Mouse (Mus musculus) adrenal gland, postnatal 10 days (tissue): ENCODE data around the gene Zfp777. TPM values are rescaled to one million over a fixed set of nuclear protein-coding genes. Genes with fewer than 3 reads are reported as not detected.
A peak's percentile ranks its signal among the peaks of the same experiment; 100 is the strongest.

Experiments
- DNase-seq: peaks from one replicate; pipeline ENCODE4 v3.0.0; 2021; ENCODE audit warnings: mixed read lengths
- microRNA-seq: library from miRNA; unstranded; fragments of <30 nt; microRNA quantifications from one replicate; pipeline ENCODE4 v1.2.0, GENCODE M21; 2021
- total RNA-seq, 2 experiments: library from RNA; stranded (reverse); gene quantifications; 2 replicates each; pipeline ENCODE4 v1.2.3; 2021

Zfp777 gene
- total RNA-seq, 2 experiments from 2014 or later: 25.2 to 33.8 TPM

DNA sequence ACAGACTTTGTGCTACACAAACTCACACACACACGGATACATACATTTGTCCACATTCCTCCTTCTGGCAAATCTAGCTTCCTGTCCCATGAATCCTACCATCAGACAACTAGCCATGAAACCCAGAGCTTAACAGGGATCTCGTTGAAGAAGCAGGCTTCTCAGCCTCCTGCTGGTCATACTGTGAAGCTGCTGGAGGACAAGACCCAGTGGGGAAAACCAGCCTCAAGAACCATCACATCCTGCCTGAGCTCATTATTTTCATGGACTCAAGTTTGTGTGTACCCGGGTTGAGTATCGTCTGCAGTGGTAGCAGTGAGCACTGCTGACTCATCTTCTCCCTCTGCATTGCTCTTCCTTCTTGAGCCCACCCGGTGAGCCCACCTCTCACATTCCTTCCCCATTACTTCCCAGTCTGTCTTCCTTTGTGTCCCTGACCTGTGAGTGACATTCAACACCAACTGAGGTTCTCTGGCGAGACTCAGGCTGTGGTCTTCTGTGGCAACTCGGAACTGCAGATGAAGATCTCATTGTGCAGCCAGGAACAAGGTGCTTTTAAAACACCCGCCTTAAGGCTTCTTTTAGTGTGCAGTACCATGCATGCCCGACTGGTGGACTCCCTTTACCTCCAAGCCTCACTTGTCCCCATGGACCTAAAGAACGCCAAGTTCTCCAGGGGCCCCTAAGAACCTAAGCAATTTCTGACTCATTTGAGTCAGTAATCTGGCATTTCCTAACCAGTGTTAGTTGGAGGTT, 22.6 kb downstream of the Zfp777 start:
- no peak for DNase-seq

DNA sequence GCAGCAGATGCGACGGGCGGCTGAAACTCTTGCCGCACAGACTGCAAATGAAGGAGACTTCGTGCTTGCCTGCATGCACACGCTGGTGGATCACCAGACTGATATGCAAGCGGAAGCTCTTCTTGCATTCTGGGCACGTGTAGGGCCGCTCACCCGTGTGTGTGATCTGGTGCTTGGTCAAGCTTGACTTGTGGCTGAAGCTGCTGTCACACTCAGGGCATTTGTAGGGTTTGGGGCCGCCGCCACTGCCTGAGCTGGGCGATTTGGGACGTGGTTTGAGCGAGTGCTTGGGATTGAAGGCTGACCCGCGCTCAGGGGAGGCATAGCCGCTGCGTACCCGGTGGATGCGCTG, 23.7 kb downstream of the Zfp777 start:
- DNase-seq: no peak

DNA sequence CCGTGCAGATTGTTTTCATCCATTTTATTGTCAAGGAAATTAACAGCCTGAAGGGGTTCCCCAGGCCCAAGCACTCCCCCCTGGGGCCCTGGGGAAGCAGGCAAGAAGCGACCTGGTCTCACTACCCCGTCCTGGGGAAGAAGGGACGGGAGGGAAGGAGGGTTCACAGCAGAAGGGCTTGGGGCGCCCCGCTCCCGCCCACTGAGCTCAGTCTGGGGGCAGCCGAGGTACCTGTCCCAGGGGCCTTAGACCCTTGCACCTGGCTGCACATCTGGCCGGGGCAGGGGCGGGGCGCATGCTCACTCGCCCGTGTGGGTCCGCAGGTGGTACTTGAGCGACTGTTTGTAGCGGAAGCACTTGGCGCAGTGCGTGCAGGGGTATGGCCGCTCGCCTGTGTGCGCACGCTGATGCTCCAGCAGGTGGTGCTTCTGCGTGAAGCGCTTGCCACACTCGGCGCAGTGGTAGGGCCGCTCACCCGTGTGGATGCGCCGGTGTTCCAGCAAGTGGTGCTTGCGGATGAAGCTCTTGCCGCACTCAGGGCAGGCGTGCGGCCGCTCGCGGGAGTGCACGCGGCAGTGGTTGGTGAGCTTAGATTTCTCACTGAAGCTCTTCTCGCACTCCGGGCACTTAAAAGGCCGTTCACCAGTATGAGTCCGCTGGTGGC, 24.2 kb downstream of the Zfp777 start:
- DNase-seq: no peak

DNA sequence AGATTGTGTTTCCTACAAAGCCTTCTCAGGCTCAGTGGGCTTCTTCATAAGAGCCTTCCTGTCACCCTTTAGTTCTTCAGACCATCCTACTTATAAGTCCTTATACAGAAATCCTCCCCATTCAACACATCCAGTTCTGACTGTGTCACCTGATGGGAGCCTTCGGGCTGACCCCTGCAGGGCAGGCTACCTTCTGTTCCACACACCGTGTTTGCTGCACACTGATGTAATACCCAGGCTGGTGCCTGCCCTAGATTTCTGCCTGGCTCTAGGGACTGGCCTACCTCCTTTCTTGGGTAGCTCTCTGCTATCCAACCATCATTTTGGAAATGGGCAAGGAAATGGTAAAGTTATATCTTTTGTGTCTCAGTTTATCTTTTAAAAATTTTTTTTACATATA, 26.0 kb downstream of the Zfp777 start:
- DNase-seq: no peak

DNA sequence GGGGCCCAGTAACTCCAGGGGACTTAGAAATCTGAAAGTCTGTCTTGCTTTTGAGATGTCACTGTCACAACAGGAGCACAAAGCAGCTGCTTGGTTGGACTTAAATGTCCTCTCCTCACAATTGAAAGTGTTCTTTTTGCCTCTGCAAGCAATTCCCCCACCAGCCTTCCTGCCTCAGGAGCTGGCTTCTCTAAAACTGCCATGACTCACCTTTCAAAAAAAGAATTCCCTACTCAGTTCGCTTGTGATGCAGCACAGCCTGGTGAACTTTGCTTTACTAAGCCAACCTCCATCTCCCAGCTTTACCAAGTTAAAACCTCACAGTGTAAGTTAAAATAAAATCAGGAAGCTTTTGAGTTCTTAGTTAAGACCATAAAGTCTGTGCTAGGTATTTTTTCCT, 27.0 kb downstream of the Zfp777 start:
- DNase-seq: no peak

DNA sequence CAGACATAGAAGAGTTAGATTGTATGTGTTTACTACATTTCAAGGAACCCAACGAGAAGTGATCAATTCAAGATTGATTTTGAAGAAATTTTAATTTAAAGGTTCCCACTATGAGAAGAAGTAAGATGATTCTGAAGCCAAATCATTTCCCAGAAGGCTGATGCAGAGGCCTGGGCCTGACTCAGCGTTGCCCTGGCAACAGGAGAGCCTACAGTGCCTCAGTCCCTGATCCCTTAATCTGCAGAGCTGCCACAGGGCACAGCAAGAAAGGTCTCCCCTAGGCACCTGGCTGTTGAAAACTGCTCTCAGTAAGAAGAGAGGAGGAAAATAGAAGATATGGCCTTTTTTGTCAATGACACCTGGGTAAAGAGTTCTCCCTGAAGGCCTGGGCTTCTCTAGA, 28.7 kb downstream of the Zfp777 start:
- peak; percentile 51 for DNase-seq

DNA sequence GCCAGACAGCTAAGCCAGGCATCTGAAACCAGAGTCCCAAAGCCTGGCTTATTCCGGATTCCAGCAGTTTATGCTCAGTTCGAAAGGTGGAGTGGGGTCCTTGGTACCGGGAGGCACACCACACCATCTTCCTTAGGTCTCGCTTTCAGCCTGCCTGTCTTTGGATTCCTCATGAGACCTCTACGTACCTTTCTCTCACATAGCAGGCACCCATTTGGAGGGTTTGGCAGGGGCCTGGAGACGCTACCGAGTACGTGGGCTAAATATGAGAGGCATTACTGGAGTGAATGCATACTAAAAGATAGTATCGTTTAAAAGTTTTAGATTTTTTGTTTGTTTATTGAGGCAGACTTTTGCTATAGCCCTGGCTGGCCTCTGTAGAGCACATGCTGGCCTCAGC, 31.9 kb downstream of the Zfp777 start:
- DNase-seq: no peak

DNA sequence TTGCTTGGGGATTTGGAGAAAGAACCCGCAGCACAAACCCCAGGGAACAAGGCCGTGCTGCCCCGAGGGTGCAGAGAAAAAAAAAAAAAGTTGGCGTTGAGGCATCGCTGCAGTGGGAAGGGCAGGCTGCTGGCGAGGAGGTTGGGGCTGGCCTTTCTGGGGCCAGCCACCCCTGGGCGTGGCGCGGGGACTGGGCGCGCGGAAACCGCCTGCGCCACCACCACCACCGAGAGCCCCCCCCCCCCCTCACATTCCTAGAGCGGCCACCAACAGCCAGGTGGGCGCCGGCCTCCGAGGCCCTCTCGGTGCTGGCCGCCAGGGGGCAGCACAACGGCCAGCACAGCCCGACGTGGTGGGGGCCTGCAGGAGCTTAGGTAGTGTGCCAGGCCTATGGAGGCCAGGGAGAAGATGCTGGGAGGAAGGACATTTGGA, 32.6 kb downstream of the Zfp777 start:
- peak; percentile 83 for DNase-seq

DNA sequence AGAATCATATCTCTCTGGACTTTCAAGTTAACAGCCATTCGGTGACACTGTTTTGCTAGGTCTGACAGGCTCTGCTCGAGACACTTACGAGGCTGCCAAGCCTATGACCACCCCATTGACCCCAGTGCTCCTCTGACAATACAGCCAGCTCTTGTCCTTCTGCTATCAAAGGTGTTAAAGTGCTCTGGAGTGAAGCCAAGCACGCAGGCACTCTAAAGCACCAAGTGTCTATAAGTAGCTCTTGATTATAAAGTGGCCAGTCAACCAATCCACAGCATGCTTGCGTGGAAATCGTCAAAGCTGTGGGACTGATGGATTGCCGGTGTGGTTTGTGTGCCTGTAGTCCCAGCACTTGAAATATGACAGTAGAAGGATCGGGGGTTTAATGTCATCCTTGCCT, 38.0 kb downstream of the Zfp777 start:
- DNase-seq: no peak

DNA sequence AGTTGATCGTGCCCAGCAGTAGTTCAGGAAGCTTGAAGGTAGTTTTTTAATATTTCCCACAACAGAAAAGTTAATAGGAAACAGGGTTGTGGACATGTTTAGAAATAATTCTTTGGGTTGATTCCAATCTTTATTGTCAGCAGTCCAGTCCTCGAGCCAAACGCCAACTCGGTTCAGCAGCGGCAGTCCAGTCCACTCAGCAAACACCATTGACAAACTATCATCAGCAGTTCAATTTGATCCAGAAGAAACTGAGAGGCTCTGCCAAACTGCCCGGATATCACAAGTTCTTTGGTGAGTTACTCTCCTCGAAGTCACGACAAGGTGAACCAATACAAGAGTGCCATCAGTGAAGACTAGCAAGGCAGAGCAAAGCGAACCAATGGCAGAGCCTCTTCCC, 53.0 kb downstream of the Zfp777 start:
- no peak for DNase-seq

DNA sequence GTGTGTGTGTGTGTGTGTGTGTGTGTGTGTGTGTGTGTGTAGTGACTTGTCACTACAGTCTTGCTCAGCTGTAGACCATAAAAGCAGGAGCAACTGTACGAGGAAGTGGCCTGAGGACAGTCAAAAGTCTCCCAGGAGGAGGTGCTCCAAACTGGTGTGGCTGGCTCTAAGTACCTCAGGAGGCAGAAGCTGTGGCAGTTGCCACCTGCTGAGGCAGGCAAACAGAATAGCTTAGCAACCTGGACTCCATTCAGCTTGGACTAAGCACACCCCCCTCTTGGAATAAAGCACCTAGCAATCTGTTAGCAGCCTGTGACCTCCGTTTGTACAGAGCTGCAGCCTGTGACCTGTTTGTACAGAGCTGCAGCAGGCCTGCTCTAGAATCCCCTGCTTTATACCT, 64.8 kb downstream of the Zfp777 start:
- no peak for DNase-seq

DNA sequence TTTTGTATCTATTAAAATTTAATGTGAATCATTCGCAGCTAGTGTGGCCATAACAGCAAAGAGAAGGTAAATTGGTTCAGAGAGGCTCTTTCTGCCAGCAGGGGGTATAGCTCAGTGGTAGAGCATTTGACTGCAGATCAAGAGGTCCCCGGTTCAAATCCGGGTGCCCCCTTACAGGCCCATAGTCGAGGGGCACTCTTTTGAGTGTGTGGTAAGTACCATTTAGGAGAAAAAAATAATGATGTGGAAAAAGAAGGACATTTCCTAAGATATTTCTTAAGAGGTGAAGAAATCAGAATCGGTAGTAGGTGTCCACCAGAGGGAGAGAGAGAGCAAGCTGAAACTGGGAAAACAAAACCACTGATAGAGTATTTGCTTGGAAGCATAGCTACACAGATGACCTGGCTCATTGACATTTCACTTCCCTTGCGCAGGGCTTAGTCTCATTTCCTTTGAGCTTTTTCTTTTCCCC, 69.8 kb downstream of the Zfp777 start:
- DNase-seq: peak; percentile 90

DNA sequence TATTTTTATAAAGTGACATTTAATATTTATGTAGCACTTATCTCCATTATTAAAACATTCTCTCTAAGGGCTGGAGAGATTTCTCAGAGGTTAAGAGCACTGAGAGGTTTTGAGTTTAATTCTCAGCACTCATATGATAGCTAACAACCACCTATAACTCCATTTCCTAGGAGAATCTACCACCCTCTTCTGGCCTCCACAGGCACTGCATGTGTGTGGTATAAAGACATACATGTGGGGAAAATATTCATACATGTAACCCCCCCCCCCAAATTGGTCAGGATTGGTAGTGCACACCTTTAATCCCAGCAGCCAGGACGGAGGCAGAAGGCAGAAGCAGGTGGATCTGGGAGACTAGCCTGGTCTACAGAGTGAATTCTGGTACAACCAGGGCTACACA, 74.1 kb downstream of the Zfp777 start:
- DNase-seq: no peak

Small RNAs within 50 kb of the gene (microRNA-seq; reads per million reads assigned to microRNA genes)
- not detected for gene Gm24563

Other genes with a start within 250 kb of the Zfp777 start
- 10 to 100 TPM; 84.9 to 93.6 TPM for gene Pdia4, start 235.5 kb downstream of the Zfp777 start, total RNA-seq
- gene Zfp786, start 218.0 kb downstream of the Zfp777 start, total RNA-seq: 1 to 10 TPM in 1 of 2 experiments, under 1 TPM in 1; 0.66 to 2.0 TPM
- gene Zfp398, start 213.2 kb downstream of the Zfp777 start, total RNA-seq: 10 to 100 TPM in 1 of 2 experiments, 1 to 10 TPM in 1; 6.7 to 11.8 TPM
- 10 to 100 TPM; 12.0 to 13.8 TPM for gene Zfp282, start 171.7 kb downstream of the Zfp777 start, total RNA-seq
- 10 to 100 TPM; 14.0 to 17.7 TPM for gene Zfp212, start 128.4 kb downstream of the Zfp777 start, total RNA-seq
- gene Zfp956, start 95.5 kb downstream of the Zfp777 start, total RNA-seq: 10 to 100 TPM in 1 of 2 experiments, 1 to 10 TPM in 1; 6.5 to 10.3 TPM
- gene Zfp746, start 37.7 kb upstream of the Zfp777 start, total RNA-seq: 10 to 100 TPM; 22.6 to 26.4 TPM